Mouse (Mus musculus): ENCODE data around the gene Mkrn1.
"Not testable (repeated sequence)": the region's sequence is repeated elsewhere in the genome, so short reads cannot be mapped to it uniquely, and the experiment has no call there.

Gene Mkrn1

GRCm38 (mm10) chr6:39395471-39395870 lies 24.8 kb downstream of the Mkrn1 start:
- in situ Hi-C loops (cut with MboI; ENCODE audit: unreplicated experiment in 2 of 2) = no loop called here

GRCm38 (mm10) chr6:39389988-39390387 lies 30.3 kb downstream of the Mkrn1 start:
- in situ Hi-C loops (cut with MboI; ENCODE audit: unreplicated experiment in 2 of 2) = no loop called here

GRCm38 (mm10) chr6:39381125-39381880 lies 39.0 kb downstream of the Mkrn1 start, which contains the start of gene Rab19:
Rab19 (plus strand) TSS chr6:39381175.
- in situ Hi-C loops (cut with MboI; ENCODE audit: unreplicated experiment in 2 of 2) = no loop called here

- in situ Hi-C loops (cut with MboI; ENCODE audit: unreplicated experiment in 2 of 2) = no loop called here
Measured at GRCm38 (mm10) chr6:39380276-39380675, 40.0 kb downstream of the Mkrn1 start.

GRCm38 (mm10) chr6:39379749-39380148 lies 40.5 kb downstream of the Mkrn1 start:
- in situ Hi-C loops (cut with MboI; ENCODE audit: unreplicated experiment in 2 of 2) = no loop called here

- in situ Hi-C loops (cut with MboI; ENCODE audit: unreplicated experiment in 2 of 2) = no loop called here
Measured at GRCm38 (mm10) chr6:39379224-39379623, 41.0 kb downstream of the Mkrn1 start.

- in situ Hi-C loops (cut with MboI; ENCODE audit: unreplicated experiment in 2 of 2) = not testable (repeated sequence)
Measured at GRCm38 (mm10) chr6:39378161-39378835, 42.0 kb downstream of the Mkrn1 start.

- in situ Hi-C loops (cut with MboI; ENCODE audit: unreplicated experiment in 2 of 2) = no loop called here
Measured at GRCm38 (mm10) chr6:39377311-39377827, 42.9 kb downstream of the Mkrn1 start, which contains the start of gene Slc37a3. Slc37a3 (minus strand) TSS chr6:39377675.

GRCm38 (mm10) chr6:39376775-39377174 lies 43.5 kb downstream of the Mkrn1 start:
- in situ Hi-C loops (cut with MboI; ENCODE audit: unreplicated experiment in 2 of 2) = no loop called here

GRCm38 (mm10) chr6:39373301-39373955 lies 46.8 kb downstream of the Mkrn1 start:
- in situ Hi-C loops (cut with MboI; ENCODE audit: unreplicated experiment in 2 of 2) = loop anchor here (25.0 kb wide), 1 partner anchor 189 kb away; the partner anchor contains the start of genes Adck2 (in 2 of the 2) and Dennd2a (in 2 of the 2)

GRCm38 (mm10) chr6:39372727-39373126 lies 47.5 kb downstream of the Mkrn1 start:
- in situ Hi-C loops (cut with MboI; ENCODE audit: unreplicated experiment in 2 of 2) = loop anchor here (25.0 kb wide), 1 partner anchor 190 kb away; the partner anchor contains the start of genes Adck2 (in 2 of the 2) and Dennd2a (in 2 of the 2)

GRCm38 (mm10) chr6:39372042-39372441 lies 48.2 kb downstream of the Mkrn1 start:
- in situ Hi-C loops (cut with MboI; ENCODE audit: unreplicated experiment in 2 of 2) = loop anchor here (25.0 kb wide), 1 partner anchor 190 kb away; the partner anchor contains the start of genes Adck2 (in 2 of the 2) and Dennd2a (in 2 of the 2)

GRCm38 (mm10) chr6:39369631-39370030 lies 50.6 kb downstream of the Mkrn1 start:
- in situ Hi-C loops (cut with MboI; ENCODE audit: unreplicated experiment in 2 of 2) = loop anchor here (25.0 kb wide), 1 partner anchor 193 kb away; the partner anchor contains the start of genes Adck2 (in 2 of the 2) and Dennd2a (in 2 of the 2)

GRCm38 (mm10) chr6:39362684-39363083 lies 57.6 kb downstream of the Mkrn1 start:
- in situ Hi-C loops (cut with MboI; ENCODE audit: unreplicated experiment in 2 of 2) = loop anchor here (25.0 kb wide), 1 partner anchor 200 kb away; the partner anchor contains the start of genes Adck2 (in 2 of the 2) and Dennd2a (in 2 of the 2)

GRCm38 (mm10) chr6:39359207-39359606 lies 61.1 kb downstream of the Mkrn1 start:
- in situ Hi-C loops (cut with MboI; ENCODE audit: unreplicated experiment in 2 of 2) = loop anchor here (25.0 kb wide), 1 partner anchor 203 kb away; the partner anchor contains the start of genes Adck2 (in 2 of the 2) and Dennd2a (in 2 of the 2)

GRCm38 (mm10) chr6:39348946-39349345 lies 71.3 kb downstream of the Mkrn1 start:
- in situ Hi-C loops (cut with MboI; ENCODE audit: unreplicated experiment in 2 of 2) = loop anchor here (5.0 to 25.0 kb wide), 5 partner anchors 103 to 612 kb away; no protein-coding TSS in a partner anchor

GRCm38 (mm10) chr6:39347880-39348814 lies 72.1 kb downstream of the Mkrn1 start:
- in situ Hi-C loops (cut with MboI; ENCODE audit: unreplicated experiment in 2 of 2) = loop anchor here (5.0 to 25.0 kb wide), 5 partner anchors 104 to 611 kb away; no protein-coding TSS in a partner anchor
